Mouse (Mus musculus): ENCODE measurements at regions not wholly inside any gene's neighbourhood (a gene's known extent, or its start where the extent isn't known, plus 50 kb on each side); places are given as distances from the start of the nearest gene placed in this dataset.

- ATAC-seq (replicated peaks; ENCODE audit: extremely low read depth, insufficient read depth, low FRiP score), result no peak
- H3K27me3 ChIP-seq (ENCODE audit: control insufficient read depth, insufficient read depth, low read length), result no peaks in the 10 kb centered on the region
- no peak overlapping the region for H3K4me3 ChIP-seq (ENCODE audit: low read length)
- H3K36me3 ChIP-seq (ENCODE audit: control insufficient read depth, insufficient read depth), result no peaks in the 10 kb centered on the region
- no peak overlapping the region for H3K9ac ChIP-seq (ENCODE audit: low read length)
- WGBS, result 60% methylated on average over 3 of the region's 3 CpGs
- H3K9me3 ChIP-seq (replicated peaks; ENCODE audit: control insufficient read depth, low read length), result no peaks in the 10 kb centered on the region
- H3K27ac ChIP-seq (ENCODE audit: low read length), result no peak overlapping the region
- H3K4me2 ChIP-seq (ENCODE audit: low read depth, low read length), result no peak overlapping the region
- H3K4me1 ChIP-seq (ENCODE audit: control insufficient read depth, insufficient read depth, low read length), result no peaks in the 10 kb centered on the region
Measured at GRCm38 (mm10) chr10:37438312-37438711, 299.6 kb upstream of the Marcks start.

- Histone ChIP-seq H3K27ac (ENCODE audit: low read length) (no peak overlapping the region), H3K27me3 (ENCODE audit: control insufficient read depth, insufficient read depth, low read length) (no peaks in the 10 kb centered on the region), H3K4me1 (ENCODE audit: control insufficient read depth, insufficient read depth, low read length) (no peaks in the 10 kb centered on the region), H3K36me3 (ENCODE audit: control insufficient read depth, insufficient read depth) (no peaks in the 10 kb centered on the region), H3K9me3 (replicated peaks; ENCODE audit: control insufficient read depth, low read length) (no peaks in the 10 kb centered on the region), H3K4me2 (ENCODE audit: low read depth, low read length) (no peak overlapping the region), H3K9ac (ENCODE audit: low read length) (no peak overlapping the region), H3K4me3 (ENCODE audit: low read length) (no peak overlapping the region)
- ATAC-seq (replicated peaks; ENCODE audit: extremely low read depth, insufficient read depth, low FRiP score), result no peak
Measured at GRCm38 (mm10) chr10:37436849-37437248, 298.1 kb upstream of the Marcks start.

GRCm38 (mm10) chr10:37434229-37434628 is 295.5 kb upstream of the Marcks start:
- 75% methylated on average over 5 of the region's 5 CpGs for WGBS
- ATAC-seq (replicated peaks; ENCODE audit: extremely low read depth, insufficient read depth, low FRiP score), result no peak
- H3K9ac ChIP-seq (ENCODE audit: low read length), result no peak overlapping the region

GRCm38 (mm10) chr10:37423047-37423446 is 284.3 kb upstream of the Marcks start:
- H3K4me1 ChIP-seq (ENCODE audit: control insufficient read depth, insufficient read depth, low read length), result peaks cover 2% of the 10 kb centered on the region; the same call in 1 of the 2 replicates
- no peaks in the 10 kb centered on the region for H3K9me3 ChIP-seq (replicated peaks; ENCODE audit: control insufficient read depth, low read length)
- no peaks in the 10 kb centered on the region for H3K36me3 ChIP-seq (ENCODE audit: control insufficient read depth, insufficient read depth)
- WGBS, result 64% methylated on average over 1 of the region's 1 CpGs
- ATAC-seq (replicated peaks; ENCODE audit: extremely low read depth, insufficient read depth, low FRiP score), result no peak
- H3K27ac ChIP-seq (ENCODE audit: low read length), result no peak overlapping the region
- H3K9ac ChIP-seq (ENCODE audit: low read length), result no peak overlapping the region
- no peak overlapping the region for H3K4me2 ChIP-seq (ENCODE audit: low read depth, low read length)
- no peaks in the 10 kb centered on the region for H3K27me3 ChIP-seq (ENCODE audit: control insufficient read depth, insufficient read depth, low read length)
- no peak overlapping the region for H3K4me3 ChIP-seq (ENCODE audit: low read length)

More at GRCm38 (mm10) chr10:37434229-37434628, 295.5 kb upstream of the Marcks start:
- no peaks in the 10 kb centered on the region for H3K36me3 ChIP-seq (ENCODE audit: control insufficient read depth, insufficient read depth)
- no peak overlapping the region for H3K27ac ChIP-seq (ENCODE audit: low read length)
- no peaks in the 10 kb centered on the region for H3K4me1 ChIP-seq (ENCODE audit: control insufficient read depth, insufficient read depth, low read length)
- H3K27me3 ChIP-seq (ENCODE audit: control insufficient read depth, insufficient read depth, low read length), result no peaks in the 10 kb centered on the region
- H3K4me2 ChIP-seq (ENCODE audit: low read depth, low read length), result no peak overlapping the region
- no peaks in the 10 kb centered on the region for H3K9me3 ChIP-seq (replicated peaks; ENCODE audit: control insufficient read depth, low read length)
- H3K4me3 ChIP-seq (ENCODE audit: low read length), result no peak overlapping the region

- no peak for ATAC-seq (replicated peaks; ENCODE audit: extremely low read depth, insufficient read depth, low FRiP score)
- Histone ChIP-seq H3K4me2 (ENCODE audit: low read depth, low read length) (no peak overlapping the region), H3K4me1 (ENCODE audit: control insufficient read depth, insufficient read depth, low read length) (peaks cover 2% of the 10 kb centered on the region; the same call in 1 of the 2 replicates), H3K36me3 (ENCODE audit: control insufficient read depth, insufficient read depth) (no peaks in the 10 kb centered on the region), H3K27ac (ENCODE audit: low read length) (no peak overlapping the region), H3K4me3 (ENCODE audit: low read length) (no peak overlapping the region), H3K9ac (ENCODE audit: low read length) (no peak overlapping the region), H3K9me3 (replicated peaks; ENCODE audit: control insufficient read depth, low read length) (no peaks in the 10 kb centered on the region), H3K27me3 (ENCODE audit: control insufficient read depth, insufficient read depth, low read length) (no peaks in the 10 kb centered on the region)
- 42% methylated on average over 2 of the region's 2 CpGs for WGBS
Measured at GRCm38 (mm10) chr10:37422612-37423011, 283.9 kb upstream of the Marcks start.

GRCm38 (mm10) chr10:37416321-37416720 is 277.6 kb upstream of the Marcks start:
- no peak for ATAC-seq (replicated peaks; ENCODE audit: extremely low read depth, insufficient read depth, low FRiP score)
- no peaks in the 10 kb centered on the region for H3K9me3 ChIP-seq (replicated peaks; ENCODE audit: control insufficient read depth, low read length)
- no peaks in the 10 kb centered on the region for H3K4me1 ChIP-seq (ENCODE audit: control insufficient read depth, insufficient read depth, low read length)
- no peak overlapping the region for H3K4me3 ChIP-seq (ENCODE audit: low read length)
- H3K36me3 ChIP-seq (ENCODE audit: control insufficient read depth, insufficient read depth), result no peaks in the 10 kb centered on the region
- no peak overlapping the region for H3K4me2 ChIP-seq (ENCODE audit: low read depth, low read length)
- no peak overlapping the region for H3K9ac ChIP-seq (ENCODE audit: low read length)
- WGBS, result 69% methylated on average over 1 of the region's 1 CpGs
- H3K27me3 ChIP-seq (ENCODE audit: control insufficient read depth, insufficient read depth, low read length), result no peaks in the 10 kb centered on the region
- no peak overlapping the region for H3K27ac ChIP-seq (ENCODE audit: low read length)

GRCm38 (mm10) chr10:37412401-37412800 is 273.7 kb upstream of the Marcks start:
- 91% methylated on average over 1 of the region's 1 CpGs for WGBS
- no peak for ATAC-seq (replicated peaks; ENCODE audit: extremely low read depth, insufficient read depth, low FRiP score)
- H3K27ac ChIP-seq (ENCODE audit: low read length), result no peak overlapping the region
- no peak overlapping the region for H3K9ac ChIP-seq (ENCODE audit: low read length)
- no peak overlapping the region for H3K4me3 ChIP-seq (ENCODE audit: low read length)
- no peaks in the 10 kb centered on the region for H3K4me1 ChIP-seq (ENCODE audit: control insufficient read depth, insufficient read depth, low read length)
- H3K27me3 ChIP-seq (ENCODE audit: control insufficient read depth, insufficient read depth, low read length), result no peaks in the 10 kb centered on the region
- H3K9me3 ChIP-seq (replicated peaks; ENCODE audit: control insufficient read depth, low read length), result no peaks in the 10 kb centered on the region
- no peaks in the 10 kb centered on the region for H3K36me3 ChIP-seq (ENCODE audit: control insufficient read depth, insufficient read depth)
- no peak overlapping the region for H3K4me2 ChIP-seq (ENCODE audit: low read depth, low read length)

- WGBS, result 51% methylated on average over 1 of the region's 1 CpGs
- Histone ChIP-seq H3K27me3 (ENCODE audit: control insufficient read depth, insufficient read depth, low read length) (no peaks in the 10 kb centered on the region), H3K4me3 (ENCODE audit: low read length) (no peak overlapping the region), H3K4me2 (ENCODE audit: low read depth, low read length) (no peak overlapping the region), H3K27ac (ENCODE audit: low read length) (no peak overlapping the region), H3K4me1 (ENCODE audit: control insufficient read depth, insufficient read depth, low read length) (no peaks in the 10 kb centered on the region), H3K9ac (ENCODE audit: low read length) (no peak overlapping the region), H3K9me3 (replicated peaks; ENCODE audit: control insufficient read depth, low read length) (no peaks in the 10 kb centered on the region), H3K36me3 (ENCODE audit: control insufficient read depth, insufficient read depth) (no peaks in the 10 kb centered on the region)
- ATAC-seq (replicated peaks; ENCODE audit: extremely low read depth, insufficient read depth, low FRiP score), result no peak
Measured at GRCm38 (mm10) chr10:37409749-37410148, 271.0 kb upstream of the Marcks start.

GRCm38 (mm10) chr10:37407487-37407886 is 268.8 kb upstream of the Marcks start:
- 85% methylated on average over 2 of the region's 2 CpGs for WGBS
- no peaks in the 10 kb centered on the region for H3K27me3 ChIP-seq (ENCODE audit: control insufficient read depth, insufficient read depth, low read length)
- no peak overlapping the region for H3K27ac ChIP-seq (ENCODE audit: low read length)
- no peak for ATAC-seq (replicated peaks; ENCODE audit: extremely low read depth, insufficient read depth, low FRiP score)
- H3K4me2 ChIP-seq (ENCODE audit: low read depth, low read length), result no peak overlapping the region
- H3K4me3 ChIP-seq (ENCODE audit: low read length), result no peak overlapping the region
- no peaks in the 10 kb centered on the region for H3K36me3 ChIP-seq (ENCODE audit: control insufficient read depth, insufficient read depth)
- no peak overlapping the region for H3K9ac ChIP-seq (ENCODE audit: low read length)
- H3K9me3 ChIP-seq (replicated peaks; ENCODE audit: control insufficient read depth, low read length), result no peaks in the 10 kb centered on the region
- no peaks in the 10 kb centered on the region for H3K4me1 ChIP-seq (ENCODE audit: control insufficient read depth, insufficient read depth, low read length)

- Histone ChIP-seq H3K9me3 (replicated peaks; ENCODE audit: control insufficient read depth, low read length) (no peaks in the 10 kb centered on the region), H3K27me3 (ENCODE audit: control insufficient read depth, insufficient read depth, low read length) (no peaks in the 10 kb centered on the region), H3K4me2 (ENCODE audit: low read depth, low read length) (no peak overlapping the region), H3K9ac (ENCODE audit: low read length) (no peak overlapping the region), H3K4me1 (ENCODE audit: control insufficient read depth, insufficient read depth, low read length) (peaks cover 2% of the 10 kb centered on the region; the same call in 1 of the 2 replicates), H3K27ac (ENCODE audit: low read length) (no peak overlapping the region), H3K4me3 (ENCODE audit: low read length) (no peak overlapping the region), H3K36me3 (ENCODE audit: control insufficient read depth, insufficient read depth) (no peaks in the 10 kb centered on the region)
- 90% methylated on average over 4 of the region's 4 CpGs for WGBS
- no peak for ATAC-seq (replicated peaks; ENCODE audit: extremely low read depth, insufficient read depth, low FRiP score)
Measured at GRCm38 (mm10) chr10:37404933-37405332, 266.2 kb upstream of the Marcks start.

Data from heart, embryonic 16.5 days (tissue).